Mouse (Mus musculus) bone marrow macrophage, adult 2 months (primary cell): ENCODE measurements around the gene Rrp8.

Source experiments
- CTCF ChIP-seq: IDR thresholded peaks from 2 replicates; pipeline ENCODE4 v1.5.1; 2012; ENCODE audit warnings: low read depth, mild to moderate bottlenecking, low read length, moderate library complexity
- POLR2A ChIP-seq: IDR thresholded peaks from 2 replicates; pipeline ENCODE4 v1.6.1; 2012; ENCODE audit warnings: mild to moderate bottlenecking, low read depth, low read length, borderline replicate concordance

- TF ChIP-seq CTCF (0 out of 2 replicates have a peak, but pooled peaks have one; percentile 10), POLR2A (no peak)
Observed at GRCm38 (mm10) chr7:105715366-105715765, 21.8 kb downstream of the Rrp8 start.
